Mouse (Mus musculus): ENCODE measurements at regions not wholly inside any gene's neighbourhood (a gene's known extent, or its start where the extent isn't known, plus 50 kb on each side); places are given as distances from the start of the nearest gene placed in this dataset.

GRCm38 (mm10) chr12:110387056-110387455 is 59.9 kb upstream of the Ppp2r5c start:
- DNase-seq (ENCODE audit: low read depth, low spot score): no peak

- no peak for DNase-seq (ENCODE audit: low read depth, low spot score)
Measured at GRCm38 (mm10) chr12:110387567-110387966, 59.4 kb upstream of the Ppp2r5c start.

GRCm38 (mm10) chr12:110389439-110389838 is 57.5 kb upstream of the Ppp2r5c start:
- peak; percentile 58 for DNase-seq (ENCODE audit: low read depth, low spot score)

- no peak for DNase-seq (ENCODE audit: low read depth, low spot score)
Measured at GRCm38 (mm10) chr12:110391464-110391863, 55.5 kb upstream of the Ppp2r5c start.

- no peak for DNase-seq (ENCODE audit: low read depth, low spot score)
Measured at GRCm38 (mm10) chr12:110393555-110393954, 53.4 kb upstream of the Ppp2r5c start.
